Mouse (Mus musculus) B cell, adult 2 months (primary cell): ENCODE data around the gene 9430097D07Rik.

Experiments
- DNase-seq, 2 experiments: peaks; one replicate each; pipeline ENCODE4 v3.0.0; 2022

9430097D07Rik gene

GRCm38 (mm10) chr2:32597248-32597647 is 21.8 kb upstream of the 9430097D07Rik start:
- DNase-seq, result no peak

GRCm38 (mm10) chr2:32596725-32597124 is 21.2 kb upstream of the 9430097D07Rik start:
- no peak for DNase-seq

- DNase-seq, result no peak
These were observed 15.8 kb upstream of the 9430097D07Rik start for GRCm38 (mm10) chr2:32591249-32591648.

- no peak for DNase-seq
These were observed 14.7 kb upstream of the 9430097D07Rik start for GRCm38 (mm10) chr2:32590224-32590623.

- DNase-seq, result no peak
These were observed 13.8 kb upstream of the 9430097D07Rik start for GRCm38 (mm10) chr2:32589213-32589795.

GRCm38 (mm10) chr2:32587731-32588321 is 12.3 kb upstream of the 9430097D07Rik start:
- peak; percentile 83 to 87 for DNase-seq

- peak; percentile 92 to 93 for DNase-seq
These were observed 11.4 kb upstream of the 9430097D07Rik start, which contains the start of gene St6galnac4 for GRCm38 (mm10) chr2:32586871-32587351. St6galnac4 (plus strand) TSS chr2:32587095.

- no peak for DNase-seq
These were observed 9.7 kb upstream of the 9430097D07Rik start for GRCm38 (mm10) chr2:32585149-32585714.

- DNase-seq, result peak; percentile 83 to 87
These were observed 7.6 kb upstream of the 9430097D07Rik start for GRCm38 (mm10) chr2:32582830-32583799.

- DNase-seq, result peak in 1 of 2 experiments; percentile 47
These were observed 6.1 kb upstream of the 9430097D07Rik start for GRCm38 (mm10) chr2:32581450-32582095.

- DNase-seq, result peak in 1 of 2 experiments; percentile 25
These were observed 2.9 kb upstream of the 9430097D07Rik start for GRCm38 (mm10) chr2:32578146-32579046.

- DNase-seq, result no peak
These were observed 1.0 kb upstream of the 9430097D07Rik start for GRCm38 (mm10) chr2:32576532-32576931.

- DNase-seq, result peak; percentile 75 to 81
These were observed 441 bp downstream of the 9430097D07Rik start for GRCm38 (mm10) chr2:32574901-32575585.

- no peak for DNase-seq
These were observed 987 bp downstream of the 9430097D07Rik start, which contains the start of gene Pip5kl1 for GRCm38 (mm10) chr2:32574497-32574896. Pip5kl1 (plus strand) TSS chr2:32574797.

- no peak for DNase-seq
These were observed 3.3 kb downstream of the 9430097D07Rik start for GRCm38 (mm10) chr2:32572196-32572595.

- peak; percentile 89 to 92 for DNase-seq
These were observed 4.6 kb downstream of the 9430097D07Rik start, which contains the start of gene Dpm2 for GRCm38 (mm10) chr2:32570698-32571494. Dpm2 (plus strand) TSS chr2:32570858.

- DNase-seq, result no peak
These were observed 6.5 kb downstream of the 9430097D07Rik start for GRCm38 (mm10) chr2:32568941-32569340.

- no peak for DNase-seq
These were observed 7.3 kb downstream of the 9430097D07Rik start for GRCm38 (mm10) chr2:32568149-32568548.

GRCm38 (mm10) chr2:32566536-32567063 is 8.9 kb downstream of the 9430097D07Rik start:
- DNase-seq, result peak; percentile 73 to 74
